Mouse (Mus musculus) ES-E14 (cell line): ENCODE data around the gene Nfkb2. TPM values are rescaled to one million over a fixed set of nuclear protein-coding genes. Genes with fewer than 3 reads are reported as not detected.

ENCODE experiments used
- DNase-seq: peaks from one replicate; pipeline ENCODE4 v3.0.0-alpha.2; 2013; ENCODE audit warnings: low read depth, low spot score
- H3K27ac ChIP-seq: 2 replicates; pipeline ENCODE4 v1.5.1; 2012; ENCODE audit warnings: low read depth, mild to moderate bottlenecking, low read length, moderate library complexity, mixed read lengths; ENCODE audit not compliant: poor library complexity, insufficient read depth, severe bottlenecking
- H3K36me3 ChIP-seq: 2 replicates; pipeline ENCODE4 v1.6.1; 2012; ENCODE audit warnings: mild to moderate bottlenecking, low read length, moderate library complexity, mixed read lengths; ENCODE audit not compliant: control insufficient read depth, poor library complexity, insufficient read depth, severe bottlenecking
- H3K4me1 ChIP-seq, 2 experiments: fragments of 150-350 bp in 1 of 2; sonication (generic) in 1 of 2; 2 replicates each; pipeline ENCODE4 v1.6.1; 2012; ENCODE audit warnings: low read length in 2 of 2, mild to moderate bottlenecking in 1 of 2, mixed read lengths in 1 of 2; ENCODE audit not compliant: control insufficient read depth in 2 of 2, insufficient read depth in 2 of 2, poor library complexity in 1 of 2
- H3K4me3 ChIP-seq, 2 experiments: fragments of 150-350 bp in 1 of 2; sonication (generic) in 1 of 2; 2 replicates each; pipeline ENCODE4 v1.5.1; 2012; ENCODE audit warnings: low read length in 2 of 2, low read depth in 1 of 2, mild to moderate bottlenecking in 1 of 2, mixed read lengths in 1 of 2; ENCODE audit not compliant: insufficient read depth in 1 of 2, poor library complexity in 1 of 2, severe bottlenecking in 1 of 2
- H3K9ac ChIP-seq: 2 replicates; pipeline ENCODE4 v1.6.1; 2012; ENCODE audit warnings: low read depth, mild to moderate bottlenecking, low read length, mixed read lengths; ENCODE audit not compliant: poor library complexity, insufficient read depth, severe bottlenecking
- H3K9me3 ChIP-seq: fragments of 150-350 bp; sonication (generic); 2 replicates; pipeline ENCODE4 v1.6.1; 2012; ENCODE audit warnings: low read depth, mild to moderate bottlenecking, low read length; ENCODE audit not compliant: control insufficient read depth, insufficient read depth
- CHD2 ChIP-seq: IDR thresholded peaks from 2 replicates; pipeline ENCODE4 v1.6.1; 2014; ENCODE audit warnings: mild to moderate bottlenecking, low read depth, low read length, inconsistent platforms
- HCFC1 ChIP-seq: IDR thresholded peaks from 2 replicates; pipeline ENCODE4 v1.6.1; 2012; ENCODE audit warnings: low read length, inconsistent platforms, borderline replicate concordance; ENCODE audit not compliant: insufficient read depth
- MAFK ChIP-seq: IDR thresholded peaks from 2 replicates; pipeline ENCODE4 v1.6.1; 2014; ENCODE audit warnings: mild to moderate bottlenecking, low read depth, low read length, inconsistent platforms; ENCODE audit not compliant: insufficient read depth
- ZC3H11A ChIP-seq: IDR thresholded peaks from 2 replicates; pipeline ENCODE4 v1.6.1; 2012; ENCODE audit warnings: low read depth, mild to moderate bottlenecking, inconsistent platforms, low read length, borderline replicate concordance
- ZNF384 ChIP-seq: IDR thresholded peaks from 2 replicates; pipeline ENCODE4 v1.6.1; 2012; ENCODE audit warnings: low read depth, low read length, inconsistent platforms
- in situ Hi-C, 2 experiments: fragments of 600-800 bp; cut with MboI; formaldehyde crosslinking; loops; one replicate each; pipeline ENCODE4 v1.15.1; 2025; ENCODE audit warnings: low sequenced_read_pairs in 2 of 2, inconsistent platforms in 1 of 2; ENCODE audit not compliant: unreplicated experiment in 2 of 2
- total RNA-seq: library from RNA; depleted of rRNA; stranded (reverse); fragments of 300-350 nt; gene quantifications from 2 replicates; pipeline ENCODE4 v1.2.3, GENCODE M21; 2012

Nfkb2 gene
- total RNA-seq, 1 experiment = 13.0 TPM

DNA sequence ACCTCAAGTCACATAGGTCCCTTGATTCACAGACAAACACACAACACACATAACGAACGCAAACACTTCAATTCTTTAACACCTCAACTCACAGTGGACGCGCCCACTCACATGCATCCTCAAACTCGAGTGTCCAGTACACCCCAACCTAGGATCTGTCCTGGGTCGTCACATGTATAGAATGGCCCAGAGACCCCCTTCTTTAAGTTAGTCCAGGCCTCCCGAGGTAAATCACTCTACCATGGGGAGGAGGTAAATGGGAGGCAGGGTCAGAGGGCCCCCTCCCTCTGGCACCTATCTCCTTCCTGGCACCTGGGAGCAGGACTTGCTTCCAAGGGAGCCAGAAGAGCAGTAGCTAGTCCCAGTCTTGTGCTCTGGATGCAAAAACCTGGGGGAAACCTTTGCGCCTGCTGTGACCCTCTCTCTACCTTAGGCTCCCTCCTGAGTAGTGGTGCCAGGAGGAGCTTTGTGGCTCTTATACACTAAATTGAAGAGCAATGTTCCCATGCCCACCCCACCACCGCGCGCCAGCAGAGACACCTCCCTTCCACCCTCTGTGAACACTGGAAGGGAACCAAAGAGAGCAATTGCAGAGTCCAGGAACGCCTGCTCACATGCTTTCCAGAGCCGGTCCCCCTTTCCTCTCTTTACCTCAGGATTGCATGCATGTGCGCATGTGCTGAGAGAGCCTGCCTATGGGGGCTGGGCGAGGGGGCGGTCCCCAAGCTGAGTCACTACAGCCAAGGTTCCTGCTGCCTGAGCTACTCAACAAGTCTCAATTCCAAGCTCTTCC, 14.7 kb downstream of the Nfkb2 start:
- H3K27ac ChIP-seq = no peak overlapping the region
- peaks cover 0 to 13% of the 10 kb centered on the region in 2 experiments; a peak in 1 of 4 replicates for H3K4me1 ChIP-seq
- H3K4me3 ChIP-seq = no peak overlapping the region; a peak in 1 of 4 replicates
- no peaks in the 10 kb centered on the region for H3K9me3 ChIP-seq
- no peak overlapping the region for H3K9ac ChIP-seq
- no peak for TF ChIP-seq MAFK
- TF ChIP-seq ZNF384 = no peak
- no peak for TF ChIP-seq HCFC1
- no peaks in the 10 kb centered on the region for H3K36me3 ChIP-seq
- in situ Hi-C loops = no loop called here
- DNase-seq = no peak

DNA sequence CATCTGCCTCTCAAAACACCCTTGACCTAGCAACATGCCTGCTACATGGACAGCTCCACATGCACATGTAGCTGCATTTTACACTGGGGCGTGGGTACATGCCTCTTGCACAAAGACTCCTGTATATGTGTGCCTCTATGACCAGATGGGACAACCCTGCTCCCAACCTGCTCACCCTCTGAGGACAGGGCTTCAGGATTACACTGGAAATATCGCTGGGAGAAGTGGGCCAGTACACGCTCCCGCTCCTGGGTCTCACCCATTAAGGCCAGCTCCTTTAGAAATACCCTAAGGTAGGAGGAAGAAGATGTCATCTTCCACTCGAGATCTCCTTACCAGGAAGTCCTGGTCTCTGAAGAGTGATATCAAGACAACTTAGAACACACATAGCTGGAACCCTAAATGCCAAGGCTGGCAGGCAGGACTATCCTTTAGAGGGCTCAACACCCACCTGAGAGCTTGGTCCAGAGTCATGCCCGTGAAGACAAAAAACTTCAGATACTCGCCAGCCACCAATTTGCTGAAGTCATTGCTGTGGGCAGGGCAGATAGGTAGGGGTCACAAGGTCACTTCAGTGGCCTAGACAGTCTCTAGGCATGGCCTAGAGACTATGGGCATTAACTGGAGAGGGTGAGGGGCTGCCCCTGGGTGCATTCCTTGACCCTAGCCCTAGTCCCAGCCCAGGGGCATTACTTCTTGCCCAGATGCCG, 16.1 kb downstream of the Nfkb2 start:
- Histone ChIP-seq H3K27ac (no peak overlapping the region), H3K4me3 (no peak overlapping the region), H3K4me1 (peaks cover 0 to 11% of the 10 kb centered on the region in 2 experiments; a peak in 1 of 4 replicates), H3K36me3 (no peaks in the 10 kb centered on the region), H3K9me3 (no peaks in the 10 kb centered on the region), H3K9ac (no peak overlapping the region)
- in situ Hi-C loops = no loop called here
- TF ChIP-seq ZC3H11A = no peak
- TF ChIP-seq HCFC1 = no peak
- TF ChIP-seq MAFK = no peak
- TF ChIP-seq ZNF384 = no peak
- TF ChIP-seq CHD2 = no peak
- no peak for DNase-seq

DNA sequence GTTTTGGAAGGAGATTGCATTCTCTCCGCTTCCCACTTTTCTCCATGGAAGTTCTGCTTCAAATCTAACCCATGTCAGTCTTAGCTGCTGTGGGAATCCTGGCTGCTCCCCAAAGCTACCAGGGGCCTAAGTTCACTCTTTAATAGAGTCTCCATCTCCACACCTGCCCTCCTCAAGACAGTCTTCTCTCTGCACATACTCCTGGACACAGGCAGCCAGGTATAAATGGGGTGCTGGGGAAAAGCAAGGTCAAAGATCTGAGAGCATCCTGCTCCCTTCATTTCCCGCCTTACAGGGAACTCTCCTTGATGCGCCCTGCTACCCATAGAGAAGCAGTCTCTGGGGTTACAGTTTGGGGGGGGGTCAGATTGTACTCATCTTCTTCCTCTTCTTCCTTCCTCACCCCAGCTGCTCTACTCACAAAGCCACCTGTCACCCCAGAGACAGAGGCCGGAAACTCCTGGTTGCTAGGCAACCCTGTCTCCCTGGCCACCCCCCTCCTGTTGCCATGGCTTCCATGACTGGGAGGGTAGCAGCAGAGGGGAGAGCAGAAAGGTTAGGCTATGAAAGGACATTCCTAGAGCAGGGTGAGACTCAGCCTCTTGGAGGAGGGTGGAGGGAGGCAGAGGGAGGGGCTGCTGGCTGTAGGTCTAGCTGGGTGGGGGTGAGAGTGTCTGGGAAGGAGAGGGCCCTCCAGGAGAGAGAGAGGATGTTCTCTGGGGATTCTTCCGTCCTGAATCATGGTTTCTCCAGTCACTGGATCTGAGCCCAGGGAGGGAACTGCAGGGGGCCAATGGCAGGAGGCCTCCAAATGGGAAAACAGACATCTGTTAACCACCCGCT, 17.2 kb downstream of the Nfkb2 start:
- H3K4me1 ChIP-seq = peaks cover 0 to 12% of the 10 kb centered on the region in 2 experiments; a peak in 1 of 4 replicates
- H3K9me3 ChIP-seq = no peaks in the 10 kb centered on the region
- in situ Hi-C loops = no loop called here
- no peak for TF ChIP-seq MAFK
- TF ChIP-seq ZC3H11A = no peak
- no peak for TF ChIP-seq CHD2
- no peak for DNase-seq
- H3K9ac ChIP-seq = no peak overlapping the region
- no peak overlapping the region for H3K27ac ChIP-seq
- H3K36me3 ChIP-seq = no peaks in the 10 kb centered on the region
- H3K4me3 ChIP-seq = no peak overlapping the region

DNA sequence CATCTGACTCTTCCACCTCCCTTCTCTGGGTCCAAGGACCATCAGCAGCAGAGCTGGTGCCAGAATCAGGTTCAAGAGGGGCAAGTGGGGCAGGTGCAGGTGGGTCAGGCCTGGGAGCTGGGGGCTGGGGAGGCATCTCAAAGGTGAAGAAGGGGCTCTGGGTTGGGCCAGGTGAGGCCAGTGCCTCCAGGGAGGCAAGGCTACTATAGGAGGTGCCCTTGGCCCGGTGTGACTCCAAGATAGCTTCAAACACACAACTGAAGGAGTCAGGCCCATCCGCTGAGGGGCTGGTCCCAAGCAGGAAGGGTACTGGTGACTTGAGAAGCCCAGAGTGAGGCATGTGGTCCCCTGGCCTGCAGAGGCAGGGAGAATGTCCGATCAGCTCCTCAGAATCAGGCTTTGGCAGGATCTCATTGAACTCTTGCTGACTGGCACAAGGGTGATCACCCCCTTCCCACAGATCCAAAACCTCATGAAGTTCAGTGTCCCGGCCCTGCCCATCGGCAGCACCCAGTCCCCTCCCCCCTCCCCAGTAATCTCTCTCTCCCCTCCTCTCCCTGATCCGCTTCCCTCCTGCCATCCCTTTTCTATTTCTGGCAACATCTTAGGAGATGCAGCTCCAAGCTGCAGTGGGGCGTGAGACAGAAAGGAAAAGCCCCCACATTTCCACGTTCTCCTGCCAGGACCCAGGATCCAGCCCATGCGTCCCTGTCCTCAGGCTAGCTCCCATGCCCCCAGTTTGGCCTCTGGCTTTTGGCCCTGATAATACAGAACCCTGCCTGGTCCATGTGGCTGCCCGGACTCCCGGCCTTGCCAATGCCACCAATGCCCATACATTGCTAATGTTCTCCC, 18.2 kb downstream of the Nfkb2 start:
- H3K4me1 ChIP-seq = peaks cover 0 to 10% of the 10 kb centered on the region in 2 experiments; a peak in 1 of 4 replicates
- no peak overlapping the region for H3K27ac ChIP-seq
- H3K4me3 ChIP-seq = no peak overlapping the region
- no peaks in the 10 kb centered on the region for H3K9me3 ChIP-seq
- in situ Hi-C loops = no loop called here
- TF ChIP-seq ZNF384 = no peak
- no peak for TF ChIP-seq HCFC1
- TF ChIP-seq CHD2 = no peak
- no peak for TF ChIP-seq ZC3H11A
- TF ChIP-seq MAFK = no peak
- no peak for DNase-seq
- H3K9ac ChIP-seq = no peak overlapping the region
- H3K36me3 ChIP-seq = no peaks in the 10 kb centered on the region
